Mouse (Mus musculus): ENCODE measurements around the gene Rptor. TPM values are rescaled to one million over a fixed set of nuclear protein-coding genes. Genes with fewer than 3 reads are reported as not detected.
A peak's percentile ranks its signal among the peaks of the same experiment; 100 is the strongest.

Rptor gene
- polyA plus RNA-seq, 1 experiment from 2014 or later = 14.6 TPM

DNA sequence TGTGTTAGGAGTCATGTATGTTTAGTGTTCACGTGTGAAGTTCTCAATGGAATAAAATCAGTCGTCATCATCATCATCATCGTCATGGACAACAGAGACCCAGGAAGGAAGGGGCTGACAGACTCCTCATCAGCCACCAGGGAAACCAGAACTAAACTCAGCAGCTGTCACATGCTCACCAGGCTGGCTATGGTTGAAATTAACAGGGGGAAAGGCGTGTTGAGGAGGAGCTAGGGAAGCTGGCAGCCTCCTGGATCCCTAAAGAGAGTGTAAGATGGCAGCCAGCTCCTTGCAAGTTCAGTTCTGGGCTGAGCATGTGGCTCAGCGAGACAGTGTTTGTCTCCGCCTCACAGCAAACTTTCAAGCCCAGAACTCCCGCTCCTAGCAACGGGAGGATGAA is 332.1 kb downstream of the Rptor start:
- Histone ChIP-seq H3K4me2 (no peak overlapping the region), H3K4me1 (ENCODE audit: insufficient read depth) (peaks cover 21% of the 10 kb centered on the region), H3K4me3 (ENCODE audit: low read depth, low read length) (no peak overlapping the region), H3K9ac (no peak overlapping the region), H3K9me3 (ENCODE audit: low read depth, low read length) (peaks cover 5% of the 10 kb centered on the region; the same call in 1 of the 2 replicates), H3K36me3 (ENCODE audit: insufficient read depth) (no peaks in the 10 kb centered on the region), H3K27ac (ENCODE audit: low read depth) (no peak overlapping the region), H3K27me3 (ENCODE audit: insufficient read depth, low read length) (no peaks in the 10 kb centered on the region)
- ATAC-seq (ENCODE audit: insufficient read depth) = no peak
- 69% methylated on average over 8 of the region's 8 CpGs for WGBS
- no peak for TF ChIP-seq CTCF (IDR thresholded peaks at IDR 0.05; ENCODE audit: low read depth)
- DNase-seq = no peak

DNA sequence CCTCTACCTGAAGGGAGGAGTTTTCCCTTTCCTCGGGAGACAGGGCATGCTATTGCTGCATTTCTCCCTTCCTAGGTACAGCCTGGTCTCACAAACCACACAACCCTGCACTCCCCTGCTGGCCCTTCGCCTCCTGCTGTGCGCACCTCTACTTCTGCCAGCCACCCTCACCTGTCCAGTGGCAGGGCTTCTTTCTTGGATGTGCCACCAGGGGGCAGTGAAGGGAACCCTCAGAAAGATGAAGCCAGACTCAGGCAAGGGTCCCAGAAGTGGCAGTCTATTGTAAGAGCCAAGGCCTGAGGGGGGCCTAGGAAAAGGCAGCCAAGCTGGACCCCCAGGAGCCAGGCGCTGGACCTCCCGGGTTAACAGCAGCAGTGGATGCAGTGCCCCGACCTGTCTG is 332.8 kb downstream of the Rptor start:
- 25% methylated on average over 6 of the region's 6 CpGs for WGBS
- H3K27me3 ChIP-seq (ENCODE audit: insufficient read depth, low read length) = no peaks in the 10 kb centered on the region

DNA sequence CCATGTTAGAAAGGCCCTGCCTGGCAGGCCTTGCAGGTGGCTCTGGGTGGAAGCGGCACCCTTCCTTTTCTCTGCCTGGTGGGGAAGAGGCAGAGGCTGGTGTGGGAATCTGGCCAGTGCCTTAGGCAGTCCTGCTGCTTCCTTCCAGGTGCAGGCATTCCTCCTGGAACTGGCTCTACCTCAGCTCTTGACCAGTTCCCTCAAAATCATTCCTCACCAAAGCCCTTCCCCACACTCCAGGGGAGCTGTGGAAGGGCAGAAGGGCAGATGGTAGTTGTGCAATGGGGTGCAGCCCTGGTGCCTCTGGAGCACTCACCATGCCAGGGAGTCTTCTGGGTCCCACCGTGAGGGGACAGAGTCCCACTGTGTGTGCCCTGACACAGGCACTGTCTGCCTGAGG is 333.8 kb downstream of the Rptor start:
- Histone ChIP-seq H3K27me3 (ENCODE audit: insufficient read depth, low read length) (no peaks in the 10 kb centered on the region), H3K27ac (ENCODE audit: low read depth) (peak overlapping the region; percentile 37; the same call in 1 of the 2 replicates), H3K9ac (no peak overlapping the region), H3K4me1 (ENCODE audit: insufficient read depth) (peaks cover 26% of the 10 kb centered on the region), H3K4me3 (ENCODE audit: low read depth, low read length) (no peak overlapping the region), H3K36me3 (ENCODE audit: insufficient read depth) (no peaks in the 10 kb centered on the region), H3K9me3 (ENCODE audit: low read depth, low read length) (no peaks in the 10 kb centered on the region), H3K4me2 (no peak overlapping the region)
- WGBS = 79% methylated on average over 2 of the region's 2 CpGs
- DNase-seq (no peak), ATAC-seq (ENCODE audit: insufficient read depth) (no peak)
- no peak for TF ChIP-seq CTCF (IDR thresholded peaks at IDR 0.05; ENCODE audit: low read depth)

More for the DNA sequence above, 332.8 kb downstream of the Rptor start:
- peak; percentile 92 for TF ChIP-seq CTCF (IDR thresholded peaks at IDR 0.05; ENCODE audit: low read depth)
- Histone ChIP-seq H3K36me3 (ENCODE audit: insufficient read depth) (no peaks in the 10 kb centered on the region), H3K4me3 (ENCODE audit: low read depth, low read length) (no peak overlapping the region), H3K4me1 (ENCODE audit: insufficient read depth) (peaks cover 21% of the 10 kb centered on the region), H3K9me3 (ENCODE audit: low read depth, low read length) (peaks cover 5% of the 10 kb centered on the region; the same call in 1 of the 2 replicates), H3K4me2 (no peak overlapping the region), H3K9ac (no peak overlapping the region), H3K27ac (ENCODE audit: low read depth) (no peak overlapping the region)
- ATAC-seq (ENCODE audit: insufficient read depth) (no peak), DNase-seq (peak; percentile 83)

DNA sequence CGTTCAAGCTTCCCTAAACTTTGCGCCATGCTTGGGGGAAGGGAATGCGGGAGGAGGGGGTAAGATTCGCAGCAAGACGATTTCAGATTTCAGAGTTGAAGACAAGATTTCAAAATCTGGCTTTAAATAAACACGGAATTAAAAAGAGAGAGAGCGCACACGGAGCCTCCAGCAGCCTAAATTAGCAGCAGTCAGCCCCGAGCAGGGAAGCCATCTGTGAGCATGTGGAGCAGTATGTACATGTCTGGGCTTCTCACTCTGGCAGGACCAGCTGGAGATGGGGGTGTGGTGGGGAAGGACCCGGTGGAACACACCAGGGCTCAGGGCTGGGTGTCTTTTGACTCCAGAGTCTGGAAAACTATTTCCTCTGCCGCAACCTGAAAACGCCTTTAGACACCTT is 334.5 kb downstream of the Rptor start:
- Histone ChIP-seq H3K9ac (no peak overlapping the region; the same call in 1 of the 2 replicates), H3K4me2 (no peak overlapping the region), H3K4me1 (ENCODE audit: insufficient read depth) (peaks cover 30% of the 10 kb centered on the region), H3K4me3 (ENCODE audit: low read depth, low read length) (no peak overlapping the region), H3K9me3 (ENCODE audit: low read depth, low read length) (no peaks in the 10 kb centered on the region), H3K27ac (ENCODE audit: low read depth) (peak overlapping the region; percentile 37; the same call in 1 of the 2 replicates), H3K36me3 (ENCODE audit: insufficient read depth) (no peaks in the 10 kb centered on the region), H3K27me3 (ENCODE audit: insufficient read depth, low read length) (no peaks in the 10 kb centered on the region)
- DNase-seq = peak; percentile 41
- ATAC-seq (ENCODE audit: insufficient read depth) = no peak
- 36% methylated on average over 12 of the region's 12 CpGs for WGBS
- no peak for TF ChIP-seq CTCF (IDR thresholded peaks at IDR 0.05; ENCODE audit: low read depth)

DNA sequence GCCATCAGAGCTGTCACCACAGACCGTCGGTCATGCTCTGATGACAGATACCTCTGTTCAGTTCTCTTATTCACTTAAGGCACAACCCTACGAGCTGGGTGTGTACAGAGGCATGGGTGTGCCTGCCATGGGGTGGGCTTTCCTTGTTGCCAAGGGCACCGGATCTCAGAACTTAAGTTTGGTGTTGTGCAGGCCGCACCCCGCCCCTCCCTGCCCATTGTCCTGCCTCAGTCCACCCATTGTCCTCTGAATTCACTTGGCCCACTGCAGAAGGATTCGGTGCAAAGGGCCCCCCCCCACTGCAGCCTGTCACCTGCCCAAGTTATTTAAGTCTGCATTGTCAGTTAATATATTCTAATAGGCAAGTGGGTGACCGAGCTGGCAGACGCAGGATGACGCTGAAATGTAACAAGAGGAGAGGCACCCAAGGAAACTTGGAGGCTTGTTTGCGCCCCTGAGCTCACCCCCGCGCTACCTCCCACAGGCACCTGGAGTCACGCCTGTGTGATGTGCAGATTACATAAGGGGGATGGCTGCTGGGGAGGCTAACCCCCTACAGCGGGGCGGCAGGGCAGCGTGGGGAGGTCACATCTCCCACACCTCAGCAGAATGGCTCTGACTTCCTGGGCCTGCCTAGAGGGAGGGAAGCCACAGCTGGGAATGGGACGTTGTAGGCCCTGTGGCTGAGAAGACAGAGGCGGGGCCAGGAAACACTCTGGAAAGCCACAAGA is 335.2 kb downstream of the Rptor start:
- WGBS = 46% methylated on average over 19 of the region's 19 CpGs
- DNase-seq (peak; percentile 42), ATAC-seq (ENCODE audit: insufficient read depth) (no peak)
- H3K27ac ChIP-seq (ENCODE audit: low read depth) = peak overlapping the region; percentile 30; the same call in 1 of the 2 replicates
- no peak overlapping the region for H3K4me3 ChIP-seq (ENCODE audit: low read depth, low read length)
- peaks cover 30% of the 10 kb centered on the region for H3K4me1 ChIP-seq (ENCODE audit: insufficient read depth)
- no peaks in the 10 kb centered on the region for H3K27me3 ChIP-seq (ENCODE audit: insufficient read depth, low read length)
- no peaks in the 10 kb centered on the region for H3K9me3 ChIP-seq (ENCODE audit: low read depth, low read length)
- no peaks in the 10 kb centered on the region for H3K36me3 ChIP-seq (ENCODE audit: insufficient read depth)
- TF ChIP-seq CTCF (IDR thresholded peaks at IDR 0.05; ENCODE audit: low read depth) = no peak
- no peak overlapping the region; the same call in 1 of the 2 replicates for H3K9ac ChIP-seq
- H3K4me2 ChIP-seq = no peak overlapping the region

DNA sequence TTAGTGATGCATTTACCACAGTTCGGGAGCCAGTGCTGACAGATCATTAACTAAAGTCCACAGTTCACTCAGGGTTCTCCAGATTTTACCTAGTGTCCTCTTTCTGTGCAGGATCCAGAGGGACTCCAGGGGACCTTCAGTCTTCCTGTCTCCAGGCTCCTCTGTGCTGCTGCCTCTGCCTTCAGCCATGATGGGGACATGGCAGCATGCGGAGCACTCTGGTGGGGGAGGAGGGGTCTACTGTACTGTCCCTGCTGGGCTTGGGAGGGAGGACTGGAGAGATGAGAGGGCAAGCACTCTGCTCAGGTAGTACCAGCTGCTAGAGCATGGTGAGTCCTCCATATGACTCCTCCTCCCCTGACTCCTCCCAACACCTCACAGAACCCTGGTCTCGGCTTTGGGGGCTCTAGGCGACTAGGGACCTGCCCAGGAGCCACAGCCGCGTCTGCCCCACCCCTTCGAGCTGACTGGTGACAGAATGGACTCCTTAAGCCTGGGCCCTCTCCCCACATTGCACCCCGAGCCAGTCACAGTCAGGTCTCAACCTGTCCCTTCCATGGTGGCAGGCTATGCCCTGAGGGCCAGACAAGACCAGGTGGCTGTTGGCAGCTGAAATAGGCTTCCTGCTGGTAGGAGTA is 336.5 kb downstream of the Rptor start:
- H3K9me3 ChIP-seq (ENCODE audit: low read depth, low read length) = no peaks in the 10 kb centered on the region
- TF ChIP-seq CTCF (IDR thresholded peaks at IDR 0.05; ENCODE audit: low read depth) = no peak
- H3K4me3 ChIP-seq (ENCODE audit: low read depth, low read length) = no peak overlapping the region
- H3K36me3 ChIP-seq (ENCODE audit: insufficient read depth) = no peaks in the 10 kb centered on the region
- no peak overlapping the region for H3K9ac ChIP-seq
- no peak overlapping the region for H3K27ac ChIP-seq (ENCODE audit: low read depth)
- 48% methylated on average over 8 of the region's 8 CpGs for WGBS
- no peak overlapping the region for H3K4me2 ChIP-seq
- ATAC-seq (ENCODE audit: insufficient read depth) (no peak), DNase-seq (no peak)
- no peaks in the 10 kb centered on the region for H3K27me3 ChIP-seq (ENCODE audit: insufficient read depth, low read length)
- peaks cover 32% of the 10 kb centered on the region for H3K4me1 ChIP-seq (ENCODE audit: insufficient read depth)

DNA sequence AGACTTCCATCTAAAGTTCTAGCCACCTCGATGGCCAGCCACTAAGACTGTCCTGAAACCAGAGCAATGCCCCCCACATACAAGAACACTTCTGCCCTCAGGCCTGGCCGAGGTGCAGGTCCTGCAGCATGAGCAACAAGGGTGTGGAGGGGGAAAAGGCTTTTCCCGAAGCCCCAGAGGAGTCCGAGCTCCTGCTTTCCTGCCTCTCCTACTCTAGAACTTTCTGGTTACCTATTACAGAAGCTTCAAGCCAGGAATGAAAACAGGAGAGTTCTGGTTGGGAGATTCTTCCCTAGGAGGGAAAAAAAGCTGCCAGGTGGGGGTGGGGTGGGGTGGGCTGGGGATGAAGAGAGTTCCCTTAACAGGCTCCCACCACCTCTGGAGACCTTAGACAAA is 337.0 kb downstream of the Rptor start:
- 66% methylated on average over 4 of the region's 4 CpGs for WGBS
- no peaks in the 10 kb centered on the region for H3K27me3 ChIP-seq (ENCODE audit: insufficient read depth, low read length)
- H3K4me3 ChIP-seq (ENCODE audit: low read depth, low read length) = no peak overlapping the region
- ATAC-seq (ENCODE audit: insufficient read depth) (no peak), DNase-seq (no peak)
- H3K4me2 ChIP-seq = no peak overlapping the region
- H3K9me3 ChIP-seq (ENCODE audit: low read depth, low read length) = no peaks in the 10 kb centered on the region
- H3K27ac ChIP-seq (ENCODE audit: low read depth) = no peak overlapping the region
- no peaks in the 10 kb centered on the region for H3K36me3 ChIP-seq (ENCODE audit: insufficient read depth)
- H3K9ac ChIP-seq = no peak overlapping the region
- H3K4me1 ChIP-seq (ENCODE audit: insufficient read depth) = peaks cover 36% of the 10 kb centered on the region
- no peak for TF ChIP-seq CTCF (IDR thresholded peaks at IDR 0.05; ENCODE audit: low read depth)
